Mouse (Mus musculus) mature B cell (primary cell): ENCODE measurements around the gene Oard1.

Experiments
- in situ Hi-C: fragments of 300-500 bp; cut with MboI; formaldehyde crosslinking; loops from 2 replicates; pipeline ENCODE4 v1.14.3; 2019

Oard1 gene

DNA sequence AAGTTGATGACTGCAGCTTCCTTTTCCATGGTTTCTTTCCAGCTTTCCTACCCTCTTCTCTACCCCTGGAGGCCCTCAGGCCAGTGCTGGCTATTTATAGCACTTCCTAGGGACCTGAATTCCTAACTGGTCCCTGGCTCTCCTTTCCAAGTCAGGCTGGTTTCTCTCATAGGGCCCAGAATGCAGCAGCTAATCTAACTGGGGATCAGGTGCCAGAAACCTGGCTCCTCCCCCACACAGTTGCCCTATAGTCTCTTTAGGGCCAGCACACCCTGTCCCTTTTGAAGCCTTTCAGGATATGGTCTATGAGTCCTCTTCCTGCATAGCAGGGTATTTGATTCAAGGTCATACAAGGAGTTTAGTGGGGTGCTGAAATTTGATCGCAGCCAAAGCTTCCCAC, 26.7 kb downstream of the Oard1 start:
- in situ Hi-C loops = no loop called here

DNA sequence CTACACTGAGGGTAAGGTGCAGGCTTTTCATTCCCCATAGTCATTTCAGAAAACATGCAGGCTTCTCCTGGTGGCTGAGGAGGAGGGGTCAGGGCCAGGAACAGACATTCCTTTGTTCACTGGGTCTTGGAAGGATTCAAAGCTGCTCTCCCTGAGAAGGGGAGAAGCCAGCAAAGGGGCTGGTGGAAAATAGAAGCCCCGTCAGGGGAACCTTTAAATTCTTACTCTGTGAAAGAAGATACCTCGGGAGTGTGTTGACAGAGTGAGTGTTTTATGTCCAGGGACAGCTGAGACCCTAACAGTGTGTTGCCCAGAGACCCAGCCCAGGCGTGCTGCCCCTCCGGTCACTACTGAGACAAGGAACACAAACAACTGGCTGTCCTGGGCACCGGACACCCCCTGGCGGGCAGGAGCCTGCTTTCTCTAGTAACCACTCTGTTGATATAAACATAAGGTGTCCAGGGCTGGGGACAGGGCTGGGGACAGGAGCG, 27.7 kb downstream of the Oard1 start:
- in situ Hi-C loops = no loop called here

DNA sequence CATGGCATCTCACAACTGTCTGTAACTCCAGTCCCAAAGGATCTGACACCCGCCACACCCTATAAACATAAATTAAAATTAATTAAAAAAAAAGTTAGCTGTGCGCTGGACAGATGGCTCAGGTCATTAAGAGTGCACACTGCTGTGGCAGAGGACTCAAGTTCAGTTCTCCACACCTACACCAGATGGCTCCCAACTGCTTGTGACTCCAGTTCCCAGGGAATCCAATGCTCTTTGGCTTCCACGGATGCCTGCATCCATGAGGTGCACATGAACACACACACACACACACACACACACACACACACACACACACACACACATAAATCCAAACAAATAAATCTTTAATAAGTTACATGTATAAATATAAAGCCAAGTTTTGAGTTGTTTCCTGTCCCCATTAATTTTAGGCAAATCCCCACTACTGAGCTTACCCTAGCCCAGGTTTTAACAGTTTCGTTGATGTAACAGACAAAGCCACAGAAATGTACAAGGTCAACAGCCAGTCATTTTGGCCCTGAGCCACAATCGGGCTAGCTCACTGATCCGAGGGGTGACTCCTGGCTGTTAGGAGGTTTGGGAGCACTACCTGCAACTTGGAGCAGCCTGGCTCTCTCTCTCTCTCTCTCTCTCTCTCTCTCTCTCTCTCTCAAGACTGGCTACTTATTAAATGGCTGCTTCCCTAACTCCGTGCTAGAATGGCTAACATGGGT, 33.1 kb downstream of the Oard1 start:
- in situ Hi-C loops = no loop called here

DNA sequence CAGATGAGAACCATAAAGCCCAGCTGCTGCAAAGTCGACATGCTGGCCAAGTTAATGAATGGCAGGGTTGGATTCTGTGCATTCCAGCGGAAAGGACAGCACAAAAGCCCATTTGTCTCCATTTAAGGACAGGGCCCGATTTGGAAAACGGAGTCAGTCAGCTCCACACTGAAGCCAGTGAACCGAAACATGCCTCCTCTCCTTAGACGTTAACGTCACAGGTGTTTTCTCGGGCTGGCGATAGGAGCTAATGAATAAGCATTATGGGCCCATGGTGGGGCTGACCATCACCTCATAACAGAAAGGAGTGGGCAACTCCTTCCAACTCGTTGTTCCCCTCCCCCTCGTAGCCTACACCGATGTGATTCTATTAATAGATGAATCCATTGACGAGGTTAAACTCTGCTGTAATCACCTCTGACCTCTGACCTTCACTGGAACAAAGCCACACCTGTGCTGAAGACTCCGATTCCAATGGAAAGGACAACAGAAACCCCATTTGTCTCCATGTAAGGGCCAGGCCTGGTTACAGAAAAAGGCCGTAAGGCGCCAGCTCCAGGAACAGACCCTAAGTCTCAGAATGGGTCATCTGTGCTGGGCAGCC, 33.8 kb downstream of the Oard1 start:
- in situ Hi-C loops = no loop called here

DNA sequence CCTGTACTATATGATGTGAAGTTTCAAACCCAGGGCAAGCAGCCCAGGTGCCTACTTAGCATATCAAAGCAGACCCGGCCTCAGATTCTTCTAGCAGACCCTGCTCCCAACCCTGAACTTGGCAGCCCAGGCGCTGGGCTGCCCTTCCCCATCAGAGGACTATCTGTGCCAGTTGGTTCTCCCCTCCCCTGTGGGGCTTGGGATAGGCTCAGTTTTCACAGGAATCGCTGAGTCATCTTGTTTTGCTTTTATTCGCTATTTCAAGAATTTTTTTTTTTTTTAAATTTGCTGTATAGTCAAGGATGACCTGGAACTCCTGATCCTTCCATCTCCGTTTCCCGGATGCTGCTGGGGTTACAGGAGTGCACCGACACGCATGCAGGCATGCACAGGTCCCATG, 37.9 kb downstream of the Oard1 start:
- in situ Hi-C loops = no loop called here

DNA sequence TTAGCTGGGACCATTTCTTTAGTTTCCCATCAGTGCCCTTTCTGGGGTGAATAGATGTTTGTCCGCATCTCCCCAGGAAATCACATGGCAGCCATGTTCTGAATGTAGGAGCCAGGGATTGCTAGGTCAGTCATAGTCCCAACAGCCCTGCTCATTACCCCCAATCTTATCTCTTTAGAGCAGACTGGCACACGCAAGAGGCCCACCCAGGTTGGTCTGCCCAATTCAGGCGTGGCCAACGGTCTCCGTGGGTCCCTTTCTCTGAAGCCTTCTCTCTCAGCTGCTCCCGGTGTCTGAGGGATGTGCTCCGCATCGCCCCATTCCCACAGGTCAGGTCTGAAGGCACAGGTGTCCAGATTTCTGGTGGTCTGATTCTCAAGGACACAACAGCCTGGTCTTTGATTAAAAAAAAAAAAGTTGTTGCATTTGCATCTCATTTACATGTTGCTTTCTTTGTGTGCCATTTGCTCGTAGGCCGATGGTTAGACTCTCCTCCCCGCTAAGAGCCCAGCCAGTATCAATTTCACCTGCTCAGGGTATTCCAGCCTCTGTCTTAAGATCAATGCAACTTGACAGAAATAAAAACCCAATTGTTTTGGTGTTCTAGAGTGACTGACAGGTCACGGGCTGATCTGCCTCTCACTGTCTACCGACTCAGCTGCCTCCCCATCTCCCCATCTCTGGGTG, 41.0 kb downstream of the Oard1 start:
- in situ Hi-C loops = no loop called here

DNA sequence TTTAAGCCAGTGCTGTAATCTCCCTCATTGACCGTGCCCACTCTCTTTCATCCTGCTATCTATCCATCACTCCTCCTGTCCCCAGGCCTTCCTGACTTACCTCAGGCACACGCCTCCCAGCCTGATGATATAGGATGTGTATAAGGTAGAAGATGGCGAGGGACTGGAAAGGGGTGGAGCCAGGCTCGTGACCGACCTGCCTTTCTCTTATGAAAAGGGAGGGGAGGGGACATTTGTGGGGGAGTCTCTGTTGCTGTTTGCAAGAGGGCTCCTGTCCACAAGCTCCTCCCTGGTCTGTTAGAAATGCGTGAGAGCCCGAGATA, 41.5 kb downstream of the Oard1 start, which contains the start of gene Tspo2:
Gene Tspo2 (minus strand): TSS at position 170 of the 323 bp plus-strand sequence.
- in situ Hi-C loops = no loop called here

DNA sequence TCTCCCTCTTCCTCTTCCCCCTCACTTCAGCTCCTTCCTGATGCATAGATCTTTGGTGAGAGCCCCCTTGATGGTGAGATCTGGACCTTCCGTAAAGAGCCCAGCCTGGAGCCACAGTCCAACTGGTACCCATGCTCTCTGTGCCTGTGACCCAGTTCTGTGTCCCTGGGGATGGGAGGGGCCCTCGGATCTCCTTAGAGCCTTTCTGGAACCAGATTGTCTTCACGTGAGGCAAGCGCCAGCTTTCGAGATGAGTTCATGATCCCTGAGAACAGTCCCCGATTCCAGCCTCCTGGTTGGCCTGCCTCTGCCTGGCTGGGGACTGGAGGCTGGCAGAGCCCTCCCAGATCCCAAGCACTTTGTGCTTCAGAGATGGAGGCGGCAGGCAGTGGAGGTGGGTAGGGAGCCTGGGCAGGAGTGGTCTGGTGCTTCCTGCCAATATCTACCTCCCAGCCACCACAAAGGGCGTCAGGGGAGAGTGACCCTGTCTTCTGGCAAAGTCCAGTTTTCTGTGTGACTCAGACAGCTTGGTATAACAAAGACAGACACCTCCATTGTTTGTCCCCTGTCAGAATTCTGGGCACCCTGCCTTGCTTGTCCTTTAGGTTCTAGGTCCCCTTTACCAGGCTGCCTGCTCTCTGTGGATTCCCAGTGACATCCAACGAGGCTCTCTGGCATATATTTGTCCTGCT, 42.1 kb downstream of the Oard1 start:
- in situ Hi-C loops = no loop called here

DNA sequence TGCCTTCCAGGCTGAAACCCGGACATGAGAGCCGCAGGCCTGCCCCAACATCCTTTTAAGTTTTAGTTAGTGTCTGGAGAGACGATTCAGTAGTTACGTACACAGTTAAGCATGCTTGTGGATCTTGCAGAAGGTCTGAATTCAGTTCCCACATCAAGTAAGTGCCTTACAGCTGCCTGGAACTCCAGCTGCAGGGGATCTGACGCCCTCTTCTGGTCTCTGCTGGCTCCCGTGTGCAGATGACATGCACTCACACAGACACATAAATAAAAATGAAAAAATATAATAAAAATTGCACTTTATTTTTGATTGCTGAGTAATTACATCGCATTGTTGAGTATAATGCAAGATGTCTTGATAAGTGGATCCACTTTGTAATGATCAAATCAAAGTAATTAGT, 43.7 kb downstream of the Oard1 start:
- in situ Hi-C loops = no loop called here

DNA sequence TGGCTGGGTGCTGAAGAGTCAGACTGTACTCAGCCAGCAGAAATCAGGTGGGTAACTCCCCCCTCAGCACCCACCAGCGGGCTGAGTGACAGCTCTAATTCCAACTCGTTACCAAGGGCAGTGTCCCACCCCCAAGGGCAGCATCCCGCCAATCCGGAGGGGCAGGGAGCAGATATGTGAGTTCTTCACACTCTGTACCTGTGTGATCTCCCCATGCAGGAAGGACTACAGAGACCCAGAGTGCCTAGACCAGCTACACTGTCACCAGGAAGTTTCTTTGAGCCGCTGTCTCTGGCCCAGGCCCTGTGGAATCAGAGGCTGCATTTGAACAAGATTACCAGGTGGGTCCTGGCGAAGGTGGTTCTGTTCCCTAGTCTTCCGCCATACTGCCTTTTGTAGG, 44.4 kb downstream of the Oard1 start:
- in situ Hi-C loops = no loop called here

DNA sequence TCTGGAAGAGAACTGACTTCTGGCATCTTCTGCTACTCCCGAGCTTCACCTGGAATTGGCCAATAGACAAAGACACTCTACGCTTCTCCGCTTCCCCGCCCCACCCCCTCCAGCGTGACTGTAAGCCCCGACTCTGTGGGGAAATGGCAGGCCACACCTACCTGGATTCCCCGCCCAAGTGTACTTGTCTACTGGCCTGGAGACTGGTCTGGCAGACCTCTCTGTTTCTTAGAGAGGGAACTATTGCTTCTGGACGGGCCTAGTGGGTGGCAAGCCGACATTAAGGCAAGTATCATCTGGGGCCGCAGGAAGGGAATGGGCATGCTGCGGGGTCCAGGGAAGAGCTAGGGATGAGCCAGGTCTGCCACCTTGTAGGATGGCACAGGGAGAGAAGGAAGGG, 44.9 kb downstream of the Oard1 start, which contains the start of gene Unc5cl:
Gene Unc5cl (plus strand): TSS at position 214 of the 400 bp plus-strand sequence.
- in situ Hi-C loops = no loop called here

DNA sequence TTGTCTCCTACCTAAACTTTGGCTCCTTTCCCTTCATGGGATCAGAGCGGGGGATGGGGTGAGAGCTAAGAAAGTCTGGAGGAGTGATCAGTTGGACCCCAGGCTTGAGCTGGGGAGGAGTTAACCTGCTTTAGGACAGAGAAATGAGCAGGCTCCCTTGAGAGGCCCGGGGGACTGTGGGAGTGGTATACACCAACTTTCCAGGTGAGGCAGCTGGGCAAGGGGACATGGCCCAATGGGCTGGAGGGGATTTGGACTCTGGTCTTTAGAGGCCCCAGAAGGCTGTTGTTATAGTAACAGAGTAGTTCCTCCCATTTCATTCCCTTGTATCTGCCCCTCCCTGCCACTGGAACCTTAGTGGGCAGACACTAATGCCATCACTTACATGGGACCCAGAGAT, 46.1 kb downstream of the Oard1 start:
- in situ Hi-C loops = no loop called here

DNA sequence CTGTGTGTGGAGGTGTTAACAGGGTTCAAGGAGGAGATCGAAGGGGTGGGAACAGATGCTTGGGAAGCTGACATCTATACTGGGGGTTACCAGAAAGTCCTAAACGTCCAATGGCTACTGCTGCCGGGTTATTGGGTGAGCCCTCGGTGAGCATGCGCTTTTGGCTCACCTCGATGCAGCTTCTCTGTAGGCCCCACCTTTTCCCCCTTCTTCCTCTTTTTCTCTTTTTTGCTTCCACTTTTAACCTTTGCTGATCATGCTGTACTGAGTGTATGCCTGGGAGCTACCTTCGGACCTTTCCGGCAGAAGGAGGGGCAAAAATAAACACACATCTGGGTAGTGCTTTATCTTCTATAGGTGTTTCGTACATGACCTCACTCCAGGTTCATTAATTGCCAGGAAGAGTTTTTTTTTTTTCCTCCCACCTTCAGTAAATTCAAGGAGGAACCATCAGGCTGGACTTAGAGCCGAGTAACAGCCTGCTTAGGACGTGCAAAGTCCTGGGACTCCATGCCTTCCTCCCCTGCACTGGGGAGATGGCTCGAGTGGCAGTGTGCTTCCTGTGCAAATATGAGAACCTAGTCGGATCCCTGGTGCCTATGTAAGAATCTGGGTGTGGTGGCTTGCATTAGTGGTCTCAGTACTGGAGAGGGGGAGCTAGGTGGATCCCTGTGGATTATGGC, 48.3 kb downstream of the Oard1 start:
- in situ Hi-C loops = no loop called here

DNA sequence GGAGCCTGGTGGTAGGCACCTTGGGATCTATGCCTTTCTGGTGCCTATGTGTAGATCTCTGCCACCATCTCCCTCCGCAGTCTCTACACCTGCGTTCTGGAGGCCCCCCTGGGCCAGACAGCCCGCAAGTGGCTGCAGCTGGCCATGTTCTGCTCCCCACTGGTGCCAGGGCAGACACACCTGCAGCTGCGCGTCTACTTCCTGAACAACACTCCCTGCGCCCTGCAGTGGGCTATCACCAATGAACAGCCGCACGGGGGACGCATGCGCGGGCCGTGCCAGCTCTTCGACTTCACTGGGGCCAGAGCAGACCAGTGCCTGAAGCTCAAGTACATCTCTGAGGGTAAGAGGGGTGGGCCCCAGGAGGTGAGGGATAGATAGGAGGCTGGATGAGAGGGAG, 52.3 kb downstream of the Oard1 start:
- in situ Hi-C loops = no loop called here

DNA sequence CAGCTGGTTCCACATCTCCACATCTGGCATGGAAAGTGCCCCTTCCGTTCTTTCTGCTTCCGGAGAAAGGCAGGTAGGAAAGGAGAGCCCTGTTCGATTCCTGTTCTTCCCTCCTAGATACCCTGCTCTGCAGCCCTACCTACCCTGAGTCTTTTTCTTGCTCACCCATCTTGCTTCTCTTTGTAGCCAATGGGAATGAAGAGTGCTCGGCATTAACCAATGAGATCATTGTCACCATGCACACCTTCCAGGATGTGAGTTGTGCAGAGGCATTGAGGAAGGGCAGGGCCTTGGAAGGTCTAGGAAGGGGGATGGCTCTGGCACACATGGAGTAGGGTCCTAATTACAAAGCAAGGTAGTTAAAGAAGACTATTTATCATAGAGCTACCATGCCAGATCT, 53.6 kb downstream of the Oard1 start:
- in situ Hi-C loops = no loop called here
